Mouse (Mus musculus): Measurements from ENCODE around the gene Tmprss2. TPM values are rescaled to one million over a fixed set of nuclear protein-coding genes. Genes with fewer than 3 reads are reported as not detected.

Gene Tmprss2
- polyA plus RNA-seq, 1 experiment = 97.2 TPM

DNA sequence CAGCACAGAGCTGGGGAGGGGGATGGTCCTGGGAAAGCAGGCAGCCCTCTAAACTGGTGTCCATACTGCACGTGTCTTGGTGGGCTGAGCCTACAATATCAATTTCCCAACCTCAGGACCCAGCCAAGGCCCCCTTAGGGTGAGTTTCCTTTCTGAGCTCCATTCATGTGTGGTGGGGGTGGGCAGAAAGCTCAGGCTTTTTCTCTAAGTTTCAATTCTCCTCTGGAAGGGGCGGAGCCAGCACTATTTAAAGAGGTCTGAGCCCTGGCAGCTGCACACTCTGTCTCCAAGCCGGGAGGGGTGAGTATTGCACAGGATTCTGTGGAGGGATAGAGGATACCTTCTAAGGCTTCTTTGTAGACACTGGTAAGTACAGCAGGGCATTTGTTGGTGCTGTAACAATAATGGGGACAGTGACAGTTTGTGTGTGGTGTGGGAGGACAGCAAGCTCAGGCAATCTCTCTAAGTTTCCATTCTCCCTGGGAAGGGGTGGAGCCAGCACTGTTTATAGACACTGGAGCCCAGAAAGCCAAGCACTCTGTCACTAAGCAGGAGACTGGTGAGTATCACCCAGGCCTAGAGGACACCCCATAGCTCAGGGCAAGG is 75.1 kb downstream of the Tmprss2 start:
- no peak for TF ChIP-seq POLR2A (IDR thresholded peaks at IDR 0.05; ENCODE audit: low read depth, low read length)
- no peak for TF ChIP-seq CTCF (conservative IDR thresholded peaks at IDR 0.05; ENCODE audit: insufficient read depth, insufficient read length, low read depth, low read length)
- 17% methylated on average over 3 of the region's 3 CpGs for WGBS
- Histone ChIP-seq H3K4me3 (ENCODE audit: insufficient read depth, low read depth, low read length) (peak overlapping the region; percentile 43; the same call in 1 of the 2 replicates), H3K27ac (ENCODE audit: insufficient read depth, low read depth, low read length) (peak overlapping the region; percentile 93), H3K4me1 (ENCODE audit: control insufficient read depth, insufficient read depth, low read length) (peaks cover 4% of the 10 kb centered on the region; the same call in 1 of the 2 replicates), H3K36me3 (ENCODE audit: control insufficient read depth, insufficient read depth, low read length) (no peaks in the 10 kb centered on the region), H3K27me3 (replicated peaks; ENCODE audit: control insufficient read depth, insufficient read depth, low read length) (no peaks in the 10 kb centered on the region)
- DNase-seq = peak; percentile 72

- peak; percentile 84 for DNase-seq
- WGBS = 6% methylated on average over 5 of the region's 5 CpGs
- H3K27me3 ChIP-seq (replicated peaks; ENCODE audit: control insufficient read depth, insufficient read depth, low read length) = no peaks in the 10 kb centered on the region
- H3K27ac ChIP-seq (ENCODE audit: insufficient read depth, low read depth, low read length) = peak overlapping the region; percentile 93
- H3K36me3 ChIP-seq (ENCODE audit: control insufficient read depth, insufficient read depth, low read length) = no peaks in the 10 kb centered on the region
- H3K4me3 ChIP-seq (ENCODE audit: insufficient read depth, low read depth, low read length) = peak overlapping the region; percentile 49
- H3K4me1 ChIP-seq (ENCODE audit: control insufficient read depth, insufficient read depth, low read length) = peaks cover 4% of the 10 kb centered on the region; the same call in 1 of the 2 replicates
- peak; percentile 14 for TF ChIP-seq POLR2A (IDR thresholded peaks at IDR 0.05; ENCODE audit: low read depth, low read length)
- no peak for TF ChIP-seq CTCF (conservative IDR thresholded peaks at IDR 0.05; ENCODE audit: insufficient read depth, insufficient read length, low read depth, low read length)
Observed at GRCm38 (mm10) chr16:97534876-97535461, 76.0 kb downstream of the Tmprss2 start.

GRCm38 (mm10) chr16:97534448-97534847 is 76.5 kb downstream of the Tmprss2 start:
- peaks cover 4% of the 10 kb centered on the region; the same call in 1 of the 2 replicates for H3K4me1 ChIP-seq (ENCODE audit: control insufficient read depth, insufficient read depth, low read length)
- TF ChIP-seq POLR2A (IDR thresholded peaks at IDR 0.05; ENCODE audit: low read depth, low read length) (no peak), CTCF (conservative IDR thresholded peaks at IDR 0.05; ENCODE audit: insufficient read depth, insufficient read length, low read depth, low read length) (no peak)
- peak overlapping the region; percentile 93 for H3K27ac ChIP-seq (ENCODE audit: insufficient read depth, low read depth, low read length)
- 38% methylated on average over 1 of the region's 1 CpGs for WGBS
- peak; percentile 11 for DNase-seq
- no peaks in the 10 kb centered on the region for H3K27me3 ChIP-seq (replicated peaks; ENCODE audit: control insufficient read depth, insufficient read depth, low read length)
- peak overlapping the region; percentile 49 for H3K4me3 ChIP-seq (ENCODE audit: insufficient read depth, low read depth, low read length)
- H3K36me3 ChIP-seq (ENCODE audit: control insufficient read depth, insufficient read depth, low read length) = no peaks in the 10 kb centered on the region

GRCm38 (mm10) chr16:97533751-97534150 is 77.2 kb downstream of the Tmprss2 start:
- no peak overlapping the region for H3K27ac ChIP-seq (ENCODE audit: insufficient read depth, low read depth, low read length)
- H3K4me3 ChIP-seq (ENCODE audit: insufficient read depth, low read depth, low read length) = no peak overlapping the region
- TF ChIP-seq CTCF (conservative IDR thresholded peaks at IDR 0.05; ENCODE audit: insufficient read depth, insufficient read length, low read depth, low read length) (no peak), POLR2A (IDR thresholded peaks at IDR 0.05; ENCODE audit: low read depth, low read length) (no peak)
- 89% methylated on average over 5 of the region's 5 CpGs for WGBS
- no peak for DNase-seq
- H3K36me3 ChIP-seq (ENCODE audit: control insufficient read depth, insufficient read depth, low read length) = no peaks in the 10 kb centered on the region
- H3K27me3 ChIP-seq (replicated peaks; ENCODE audit: control insufficient read depth, insufficient read depth, low read length) = no peaks in the 10 kb centered on the region
- peaks cover 4% of the 10 kb centered on the region; the same call in 1 of the 2 replicates for H3K4me1 ChIP-seq (ENCODE audit: control insufficient read depth, insufficient read depth, low read length)

- 91% methylated on average over 1 of the region's 1 CpGs for WGBS
- H3K4me3 ChIP-seq (ENCODE audit: insufficient read depth, low read depth, low read length) = no peak overlapping the region
- no peaks in the 10 kb centered on the region for H3K36me3 ChIP-seq (ENCODE audit: control insufficient read depth, insufficient read depth, low read length)
- no peaks in the 10 kb centered on the region for H3K27me3 ChIP-seq (replicated peaks; ENCODE audit: control insufficient read depth, insufficient read depth, low read length)
- H3K4me1 ChIP-seq (ENCODE audit: control insufficient read depth, insufficient read depth, low read length) = peaks cover 4% of the 10 kb centered on the region; the same call in 1 of the 2 replicates
- no peak for TF ChIP-seq POLR2A (IDR thresholded peaks at IDR 0.05; ENCODE audit: low read depth, low read length)
- no peak for TF ChIP-seq CTCF (conservative IDR thresholded peaks at IDR 0.05; ENCODE audit: insufficient read depth, insufficient read length, low read depth, low read length)
- no peak for DNase-seq
- H3K27ac ChIP-seq (ENCODE audit: insufficient read depth, low read depth, low read length) = no peak overlapping the region
Observed at GRCm38 (mm10) chr16:97533126-97533525, 77.9 kb downstream of the Tmprss2 start.

GRCm38 (mm10) chr16:97529241-97529640 is 81.8 kb downstream of the Tmprss2 start:
- no peak for TF ChIP-seq CTCF (conservative IDR thresholded peaks at IDR 0.05; ENCODE audit: insufficient read depth, insufficient read length, low read depth, low read length)
- no peak for TF ChIP-seq POLR2A (IDR thresholded peaks at IDR 0.05; ENCODE audit: low read depth, low read length)
- no peak for DNase-seq
- H3K27me3 ChIP-seq (replicated peaks; ENCODE audit: control insufficient read depth, insufficient read depth, low read length) = no peaks in the 10 kb centered on the region
- no peak overlapping the region for H3K4me3 ChIP-seq (ENCODE audit: insufficient read depth, low read depth, low read length)
- H3K36me3 ChIP-seq (ENCODE audit: control insufficient read depth, insufficient read depth, low read length) = no peaks in the 10 kb centered on the region
- no peaks in the 10 kb centered on the region for H3K4me1 ChIP-seq (ENCODE audit: control insufficient read depth, insufficient read depth, low read length)
- H3K27ac ChIP-seq (ENCODE audit: insufficient read depth, low read depth, low read length) = no peak overlapping the region
- 90% methylated on average over 2 of the region's 2 CpGs for WGBS

DNA sequence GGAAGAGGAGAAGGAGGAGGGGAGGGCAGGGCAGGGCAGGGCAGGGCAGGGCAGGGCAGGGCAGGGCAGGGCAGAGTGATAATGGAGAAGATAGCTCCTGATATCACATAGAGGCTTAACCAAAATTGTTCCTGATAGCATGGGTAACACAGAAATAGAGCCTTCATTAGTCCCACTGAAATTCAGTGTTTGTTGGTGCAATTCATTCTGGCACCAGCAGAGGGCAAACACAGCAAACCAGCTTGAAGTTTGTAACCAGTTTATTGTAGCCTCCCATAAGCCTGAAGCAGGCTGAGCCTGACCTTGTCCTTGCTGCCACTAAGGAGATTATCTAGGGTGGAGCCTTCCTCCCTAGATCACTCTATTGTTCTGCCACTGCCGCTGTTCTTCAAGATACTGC is 88.0 kb downstream of the Tmprss2 start:
- Histone ChIP-seq H3K27ac (ENCODE audit: insufficient read depth, low read depth, low read length) (no peak overlapping the region), H3K36me3 (ENCODE audit: control insufficient read depth, insufficient read depth, low read length) (no peaks in the 10 kb centered on the region), H3K4me3 (ENCODE audit: insufficient read depth, low read depth, low read length) (no peak overlapping the region), H3K4me1 (ENCODE audit: control insufficient read depth, insufficient read depth, low read length) (no peaks in the 10 kb centered on the region), H3K27me3 (replicated peaks; ENCODE audit: control insufficient read depth, insufficient read depth, low read length) (no peaks in the 10 kb centered on the region)
- TF ChIP-seq CTCF (conservative IDR thresholded peaks at IDR 0.05; ENCODE audit: insufficient read depth, insufficient read length, low read depth, low read length) = peak; percentile 59
- TF ChIP-seq POLR2A (IDR thresholded peaks at IDR 0.05; ENCODE audit: low read depth, low read length) = no peak
- DNase-seq = peak; percentile 68
- WGBS = 12% methylated on average over 1 of the region's 1 CpGs

Measured in kidney, adult 2 months (tissue).